Mouse (Mus musculus): ENCODE measurements at regions not wholly inside any gene's neighbourhood (a gene's known extent, or its start where the extent isn't known, plus 50 kb on each side); places are given as distances from the start of the nearest gene placed in this dataset.

GRCm38 (mm10) chr1:142605224-142605623 lies 1035.2 kb upstream of the B3galt2 start:
- 73% methylated on average over 2 of the region's 2 CpGs for WGBS
- no peaks in the 10 kb centered on the region for H3K36me3 ChIP-seq
- no peak overlapping the region for H3K9ac ChIP-seq
- H3K4me1 ChIP-seq = no peaks in the 10 kb centered on the region
- ATAC-seq (ENCODE audit: low FRiP score, low read depth) = no peak
- no peak overlapping the region for H3K4me2 ChIP-seq (replicated peaks)
- H3K27me3 ChIP-seq = no peaks in the 10 kb centered on the region
- H3K27ac ChIP-seq = no peak overlapping the region
- H3K4me3 ChIP-seq = no peak overlapping the region
- no peaks in the 10 kb centered on the region for H3K9me3 ChIP-seq

GRCm38 (mm10) chr1:142606082-142606481 lies 1034.4 kb upstream of the B3galt2 start:
- 93% methylated on average over 1 of the region's 1 CpGs for WGBS
- no peaks in the 10 kb centered on the region for H3K27me3 ChIP-seq
- H3K4me3 ChIP-seq = no peak overlapping the region
- H3K9ac ChIP-seq = no peak overlapping the region
- no peaks in the 10 kb centered on the region for H3K4me1 ChIP-seq
- no peak overlapping the region for H3K27ac ChIP-seq
- no peaks in the 10 kb centered on the region for H3K36me3 ChIP-seq
- no peaks in the 10 kb centered on the region for H3K9me3 ChIP-seq
- ATAC-seq (ENCODE audit: low FRiP score, low read depth) = no peak
- no peak overlapping the region for H3K4me2 ChIP-seq (replicated peaks)

GRCm38 (mm10) chr1:142621464-142621863 lies 1019.0 kb upstream of the B3galt2 start:
- ATAC-seq (ENCODE audit: low FRiP score, low read depth) = no peak
- Histone ChIP-seq H3K27me3 (no peaks in the 10 kb centered on the region), H3K9me3 (no peaks in the 10 kb centered on the region), H3K27ac (no peak overlapping the region), H3K4me2 (replicated peaks) (no peak overlapping the region), H3K9ac (no peak overlapping the region), H3K4me3 (no peak overlapping the region), H3K36me3 (no peaks in the 10 kb centered on the region), H3K4me1 (no peaks in the 10 kb centered on the region)
- 88% methylated on average over 2 of the region's 2 CpGs for WGBS

GRCm38 (mm10) chr1:142624303-142624702 lies 1016.2 kb upstream of the B3galt2 start:
- Histone ChIP-seq H3K9me3 (no peaks in the 10 kb centered on the region), H3K27me3 (no peaks in the 10 kb centered on the region), H3K9ac (no peak overlapping the region), H3K4me3 (no peak overlapping the region), H3K4me1 (no peaks in the 10 kb centered on the region), H3K27ac (no peak overlapping the region), H3K36me3 (no peaks in the 10 kb centered on the region), H3K4me2 (replicated peaks) (no peak overlapping the region)
- WGBS = 55% methylated on average over 4 of the region's 4 CpGs
- no peak for ATAC-seq (ENCODE audit: low FRiP score, low read depth)

GRCm38 (mm10) chr1:142655289-142655688 lies 985.2 kb upstream of the B3galt2 start:
- Histone ChIP-seq H3K9me3 (no peaks in the 10 kb centered on the region), H3K4me1 (no peaks in the 10 kb centered on the region), H3K36me3 (no peaks in the 10 kb centered on the region), H3K9ac (no peak overlapping the region), H3K27me3 (no peaks in the 10 kb centered on the region), H3K4me2 (replicated peaks) (no peak overlapping the region), H3K27ac (no peak overlapping the region), H3K4me3 (no peak overlapping the region)
- 86% methylated on average over 2 of the region's 2 CpGs for WGBS
- ATAC-seq (ENCODE audit: low FRiP score, low read depth) = no peak

- H3K4me3 ChIP-seq = no peak overlapping the region
- no peak for ATAC-seq (ENCODE audit: low FRiP score, low read depth)
- no peaks in the 10 kb centered on the region for H3K9me3 ChIP-seq
- H3K4me1 ChIP-seq = no peaks in the 10 kb centered on the region
- 87% methylated on average over 4 of the region's 4 CpGs for WGBS
- no peaks in the 10 kb centered on the region for H3K27me3 ChIP-seq
- H3K9ac ChIP-seq = no peak overlapping the region
- no peaks in the 10 kb centered on the region for H3K36me3 ChIP-seq
- H3K27ac ChIP-seq = no peak overlapping the region
- no peak overlapping the region for H3K4me2 ChIP-seq (replicated peaks)
Measured at GRCm38 (mm10) chr1:142665262-142665661, 975.2 kb upstream of the B3galt2 start.

- Histone ChIP-seq H3K4me1 (no peaks in the 10 kb centered on the region), H3K36me3 (no peaks in the 10 kb centered on the region), H3K27me3 (no peaks in the 10 kb centered on the region), H3K4me3 (no peak overlapping the region), H3K9ac (no peak overlapping the region), H3K9me3 (no peaks in the 10 kb centered on the region), H3K4me2 (replicated peaks) (no peak overlapping the region), H3K27ac (no peak overlapping the region)
- no peak for ATAC-seq (ENCODE audit: low FRiP score, low read depth)
- WGBS = 74% methylated on average over 3 of the region's 3 CpGs
Measured at GRCm38 (mm10) chr1:142679917-142680316, 960.5 kb upstream of the B3galt2 start.

- Histone ChIP-seq H3K4me2 (replicated peaks) (no peak overlapping the region), H3K4me3 (no peak overlapping the region), H3K36me3 (no peaks in the 10 kb centered on the region), H3K27me3 (no peaks in the 10 kb centered on the region), H3K9me3 (no peaks in the 10 kb centered on the region), H3K27ac (no peak overlapping the region), H3K4me1 (no peaks in the 10 kb centered on the region), H3K9ac (no peak overlapping the region)
- no peak for ATAC-seq (ENCODE audit: low FRiP score, low read depth)
Measured at GRCm38 (mm10) chr1:142688828-142689227, 951.6 kb upstream of the B3galt2 start.

GRCm38 (mm10) chr1:142695179-142695578 lies 945.3 kb upstream of the B3galt2 start:
- no peaks in the 10 kb centered on the region for H3K9me3 ChIP-seq
- H3K36me3 ChIP-seq = no peaks in the 10 kb centered on the region
- H3K4me1 ChIP-seq = no peaks in the 10 kb centered on the region
- H3K27ac ChIP-seq = no peak overlapping the region
- no peaks in the 10 kb centered on the region for H3K27me3 ChIP-seq
- WGBS = 9% methylated on average over 1 of the region's 1 CpGs
- H3K9ac ChIP-seq = no peak overlapping the region
- H3K4me3 ChIP-seq = no peak overlapping the region
- ATAC-seq (ENCODE audit: low FRiP score, low read depth) = peak; percentile 67; the same call in 1 of the 2 replicates
- no peak overlapping the region for H3K4me2 ChIP-seq (replicated peaks)

- ATAC-seq (ENCODE audit: low FRiP score, low read depth) = no peak
- Histone ChIP-seq H3K9me3 (no peaks in the 10 kb centered on the region), H3K4me2 (replicated peaks) (no peak overlapping the region), H3K4me1 (no peaks in the 10 kb centered on the region), H3K36me3 (no peaks in the 10 kb centered on the region), H3K4me3 (no peak overlapping the region), H3K9ac (no peak overlapping the region), H3K27ac (no peak overlapping the region), H3K27me3 (no peaks in the 10 kb centered on the region)
- 84% methylated on average over 2 of the region's 2 CpGs for WGBS
Measured at GRCm38 (mm10) chr1:142708263-142708662, 932.2 kb upstream of the B3galt2 start.

- Histone ChIP-seq H3K9me3 (no peaks in the 10 kb centered on the region), H3K4me3 (no peak overlapping the region), H3K36me3 (no peaks in the 10 kb centered on the region), H3K27ac (no peak overlapping the region), H3K27me3 (no peaks in the 10 kb centered on the region), H3K4me1 (no peaks in the 10 kb centered on the region), H3K9ac (no peak overlapping the region), H3K4me2 (replicated peaks) (no peak overlapping the region)
- ATAC-seq (ENCODE audit: low FRiP score, low read depth) = no peak
Measured at GRCm38 (mm10) chr1:142730259-142730658, 910.2 kb upstream of the B3galt2 start.

GRCm38 (mm10) chr1:142734108-142734507 lies 906.4 kb upstream of the B3galt2 start:
- Histone ChIP-seq H3K36me3 (no peaks in the 10 kb centered on the region), H3K4me1 (no peaks in the 10 kb centered on the region), H3K9me3 (no peaks in the 10 kb centered on the region), H3K4me3 (no peak overlapping the region), H3K9ac (no peak overlapping the region), H3K27me3 (no peaks in the 10 kb centered on the region), H3K27ac (no peak overlapping the region), H3K4me2 (replicated peaks) (no peak overlapping the region)
- no peak for ATAC-seq (ENCODE audit: low FRiP score, low read depth)

- no peak overlapping the region for H3K9ac ChIP-seq
- H3K27ac ChIP-seq = no peak overlapping the region
- H3K4me3 ChIP-seq = no peak overlapping the region
- ATAC-seq (ENCODE audit: low FRiP score, low read depth) = no peak
- no peaks in the 10 kb centered on the region for H3K4me1 ChIP-seq
- H3K36me3 ChIP-seq = no peaks in the 10 kb centered on the region
- no peak overlapping the region for H3K4me2 ChIP-seq (replicated peaks)
- 84% methylated on average over 2 of the region's 2 CpGs for WGBS
- no peaks in the 10 kb centered on the region for H3K27me3 ChIP-seq
- no peaks in the 10 kb centered on the region for H3K9me3 ChIP-seq
Measured at GRCm38 (mm10) chr1:142738376-142738775, 902.1 kb upstream of the B3galt2 start.

Data from limb, embryonic 13.5 days (tissue).